Mouse (Mus musculus): ENCODE results near the gene Aox4.
A peak's percentile ranks its signal among the peaks of the same experiment; 100 is the strongest.

DNA sequence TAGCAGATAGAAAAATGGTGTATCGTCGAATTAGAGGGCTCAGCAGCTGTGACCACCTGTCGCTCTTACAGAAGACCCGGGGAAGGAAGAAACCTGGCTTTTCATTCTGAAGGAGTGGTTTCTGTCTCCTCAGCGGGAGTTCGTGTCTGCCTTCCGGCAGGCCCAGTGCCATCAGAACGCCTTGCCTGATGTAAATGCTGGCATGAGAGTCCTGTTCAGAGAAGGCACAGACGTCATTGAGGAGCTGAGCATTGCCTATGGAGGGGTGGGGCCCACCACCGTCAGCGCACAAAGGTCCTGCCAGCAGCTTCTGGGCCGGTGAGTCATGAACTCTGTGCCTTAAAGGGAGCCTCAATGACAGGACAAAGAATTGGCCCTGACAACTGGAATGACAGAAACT lies 94.1 kb downstream of the Aox4 start:
- TF ChIP-seq CTCF (IDR thresholded peaks at IDR 0.05): no peak
- TF ChIP-seq EP300 (IDR thresholded peaks at IDR 0.05): 0 out of 2 replicates have a peak, but pooled peaks have one; percentile 4

Data from lung, postnatal 0 days (tissue).